Mouse (Mus musculus): ENCODE measurements around the gene Pigw.

Gene Pigw

DNA sequence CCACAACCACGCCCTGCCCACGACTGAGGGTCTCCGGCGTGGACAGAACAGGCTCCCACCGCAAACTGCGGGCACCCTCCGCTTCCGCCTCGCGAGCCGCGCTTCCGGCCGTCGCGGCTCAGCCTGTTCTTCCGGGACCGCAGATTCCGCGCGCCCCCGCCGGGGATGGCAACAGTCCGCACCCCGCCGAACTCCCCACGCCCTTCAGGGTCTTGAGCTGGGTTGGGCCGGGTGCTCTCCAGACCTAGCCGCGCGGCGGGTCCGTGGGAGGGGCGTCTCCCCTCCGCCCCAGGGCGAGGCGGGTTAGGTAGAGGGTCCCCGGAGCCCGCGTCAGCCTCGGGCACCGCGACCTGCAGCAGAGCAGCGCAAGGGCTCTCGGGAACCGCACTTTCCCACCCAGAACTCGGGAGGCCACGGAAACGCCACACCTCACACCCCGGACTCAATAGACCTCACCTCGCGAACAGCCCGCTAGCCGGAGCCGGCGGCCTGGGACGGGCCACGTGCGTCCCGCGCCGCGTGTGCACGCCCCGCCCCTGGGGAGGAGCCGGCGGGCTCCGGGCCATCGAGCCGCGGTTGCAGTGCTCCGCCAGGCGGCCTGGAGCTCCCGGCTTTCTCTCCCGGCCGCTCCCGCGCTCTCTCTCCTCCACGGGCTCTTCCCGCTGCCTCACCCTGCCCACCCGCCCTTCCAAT is at the start of gene Pigw, which contains the start of gene Myo19:
TSS of gene Pigw (minus strand) at position 514 of the 693 bp plus-strand sequence.
TSS of gene Myo19 (plus strand) at position 377 of the 693 bp plus-strand sequence.
- H3K4me3 ChIP-seq (replicated peaks; ENCODE audit: low read length) = peak within 1 kb of the TSS; percentile 95
- H3K4me1 ChIP-seq (replicated peaks; ENCODE audit: low read depth, low read length) = peaks cover 55% of the 10 kb centered on the region
- H3K9me3 ChIP-seq (ENCODE audit: low read length) = no peaks in the 10 kb centered on the region
- peaks cover 50% of the 10 kb centered on the region for H3K36me3 ChIP-seq (ENCODE audit: insufficient read depth, low read length)
- no peaks in the 10 kb centered on the region for H3K27me3 ChIP-seq (ENCODE audit: insufficient read depth, low read length)
- TF ChIP-seq NANOG (IDR thresholded peaks at IDR 0.05; ENCODE audit: borderline replicate concordance, low read length) (no peak), POU5F1 (IDR thresholded peaks at IDR 0.05; ENCODE audit: borderline replicate concordance, low read length) (no peak), CTCF (conservative IDR thresholded peaks at IDR 0.05; ENCODE audit: low read length) (no peak)

GRCm38 (mm10) chr11:84920981-84921380 is 40.9 kb upstream of the Pigw start:
- Histone ChIP-seq H3K4me1 (replicated peaks; ENCODE audit: low read depth, low read length) (peaks cover 22% of the 10 kb centered on the region), H3K27me3 (ENCODE audit: insufficient read depth, low read length) (0 out of 2 replicates have a peak, but pooled peaks cover 4% of the 10 kb centered on the region), H3K4me3 (replicated peaks; ENCODE audit: low read length) (no peak overlapping the region), H3K9me3 (ENCODE audit: low read length) (no peaks in the 10 kb centered on the region), H3K36me3 (ENCODE audit: insufficient read depth, low read length) (no peaks in the 10 kb centered on the region)
- TF ChIP-seq CTCF (conservative IDR thresholded peaks at IDR 0.05; ENCODE audit: low read length) (no peak), POU5F1 (IDR thresholded peaks at IDR 0.05; ENCODE audit: borderline replicate concordance, low read length) (no peak), NANOG (IDR thresholded peaks at IDR 0.05; ENCODE audit: borderline replicate concordance, low read length) (no peak)

GRCm38 (mm10) chr11:84919951-84920350 is 39.9 kb upstream of the Pigw start:
- TF ChIP-seq CTCF (conservative IDR thresholded peaks at IDR 0.05; ENCODE audit: low read length) = no peak
- no peak for TF ChIP-seq NANOG (IDR thresholded peaks at IDR 0.05; ENCODE audit: borderline replicate concordance, low read length)
- TF ChIP-seq POU5F1 (IDR thresholded peaks at IDR 0.05; ENCODE audit: borderline replicate concordance, low read length) = no peak
- Histone ChIP-seq H3K4me3 (replicated peaks; ENCODE audit: low read length) (no peak overlapping the region), H3K4me1 (replicated peaks; ENCODE audit: low read depth, low read length) (peaks cover 26% of the 10 kb centered on the region), H3K9me3 (ENCODE audit: low read length) (no peaks in the 10 kb centered on the region), H3K36me3 (ENCODE audit: insufficient read depth, low read length) (no peaks in the 10 kb centered on the region), H3K27me3 (ENCODE audit: insufficient read depth, low read length) (0 out of 2 replicates have a peak, but pooled peaks cover 4% of the 10 kb centered on the region)

DNA sequence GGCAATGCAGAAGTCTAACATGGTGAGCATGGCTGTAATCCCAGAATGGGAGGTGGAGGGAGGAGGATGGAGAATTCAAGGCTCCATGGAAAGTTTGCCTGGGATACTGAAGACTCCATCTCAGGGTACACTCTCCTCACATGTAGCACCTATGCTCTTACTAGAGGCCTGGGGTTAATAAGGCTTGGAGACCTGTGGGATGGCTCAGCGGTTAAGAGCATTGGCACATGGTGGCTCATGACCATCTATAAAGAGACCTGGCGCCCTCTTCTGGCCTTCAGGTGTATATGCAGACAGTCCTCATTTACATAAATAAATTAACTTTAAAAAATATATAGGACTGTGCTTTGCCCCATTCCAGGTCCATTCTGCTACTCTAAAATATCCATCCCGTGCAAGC is 39.2 kb upstream of the Pigw start:
- Histone ChIP-seq H3K9me3 (ENCODE audit: low read length) (no peaks in the 10 kb centered on the region), H3K36me3 (ENCODE audit: insufficient read depth, low read length) (peaks cover 5% of the 10 kb centered on the region), H3K27me3 (ENCODE audit: insufficient read depth, low read length) (0 out of 2 replicates have a peak, but pooled peaks cover 4% of the 10 kb centered on the region), H3K4me3 (replicated peaks; ENCODE audit: low read length) (no peak overlapping the region), H3K4me1 (replicated peaks; ENCODE audit: low read depth, low read length) (peaks cover 33% of the 10 kb centered on the region)
- TF ChIP-seq NANOG (IDR thresholded peaks at IDR 0.05; ENCODE audit: borderline replicate concordance, low read length) (no peak), POU5F1 (IDR thresholded peaks at IDR 0.05; ENCODE audit: borderline replicate concordance, low read length) (no peak), CTCF (conservative IDR thresholded peaks at IDR 0.05; ENCODE audit: low read length) (peak; percentile 68)

DNA sequence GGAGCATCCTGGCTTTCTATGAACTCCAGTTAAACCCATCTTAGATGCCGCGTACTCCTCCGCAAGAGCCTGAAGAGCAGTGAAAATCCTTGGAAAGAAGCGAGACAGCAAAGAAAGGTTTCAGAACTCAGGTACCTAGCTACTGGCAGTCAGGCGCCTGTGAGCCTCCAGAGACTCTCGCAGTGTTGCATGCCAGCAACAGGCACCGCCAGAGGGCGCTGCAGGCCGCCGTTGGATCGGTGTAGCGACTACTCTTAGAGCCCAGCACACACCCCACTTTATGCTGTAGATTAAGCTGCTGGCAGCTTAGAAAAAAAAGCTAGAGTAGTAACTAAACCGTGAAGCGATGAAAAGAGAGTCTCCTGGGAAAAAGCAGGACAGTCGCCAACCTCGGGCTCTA is 38.3 kb upstream of the Pigw start:
- H3K4me3 ChIP-seq (replicated peaks; ENCODE audit: low read length) = no peak overlapping the region; the same call in 1 of the 2 replicates
- H3K9me3 ChIP-seq (ENCODE audit: low read length) = no peaks in the 10 kb centered on the region
- no peak for TF ChIP-seq POU5F1 (IDR thresholded peaks at IDR 0.05; ENCODE audit: borderline replicate concordance, low read length)
- no peak for TF ChIP-seq NANOG (IDR thresholded peaks at IDR 0.05; ENCODE audit: borderline replicate concordance, low read length)
- TF ChIP-seq CTCF (conservative IDR thresholded peaks at IDR 0.05; ENCODE audit: low read length) = peak; percentile 88
- H3K4me1 ChIP-seq (replicated peaks; ENCODE audit: low read depth, low read length) = peaks cover 41% of the 10 kb centered on the region
- H3K36me3 ChIP-seq (ENCODE audit: insufficient read depth, low read length) = peaks cover 14% of the 10 kb centered on the region
- 0 out of 2 replicates have a peak, but pooled peaks cover 4% of the 10 kb centered on the region for H3K27me3 ChIP-seq (ENCODE audit: insufficient read depth, low read length)

DNA sequence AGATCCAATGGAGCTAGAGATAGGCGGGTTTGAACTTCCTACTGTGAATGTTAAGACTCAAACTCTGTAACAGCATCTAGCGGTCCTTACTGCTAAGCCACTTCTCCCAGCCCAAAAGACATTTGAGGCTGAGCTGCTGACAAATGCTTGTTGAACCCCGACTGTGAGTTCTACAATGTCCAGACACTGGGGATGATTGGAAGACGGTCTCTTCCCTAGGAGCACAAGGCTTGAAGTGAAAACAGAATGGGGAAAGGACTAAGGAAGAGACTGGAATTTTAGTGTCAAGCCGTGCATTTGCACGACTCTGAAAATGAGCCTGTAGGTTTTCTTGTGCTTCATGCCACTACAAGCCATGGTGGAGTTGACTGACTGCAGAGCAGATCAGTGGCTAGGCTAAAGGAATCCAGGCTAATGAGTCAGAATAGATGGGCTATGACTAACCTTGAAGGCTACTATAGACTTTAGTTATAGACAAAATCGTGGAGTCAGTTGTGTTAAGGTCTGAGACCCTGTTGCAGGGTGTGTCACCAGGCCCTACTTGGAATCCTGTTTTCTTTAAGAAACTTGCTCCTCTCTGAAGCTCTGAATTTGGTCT is 36.7 kb upstream of the Pigw start:
- peak overlapping the region; percentile 100 for H3K4me3 ChIP-seq (replicated peaks; ENCODE audit: low read length)
- TF ChIP-seq CTCF (conservative IDR thresholded peaks at IDR 0.05; ENCODE audit: low read length) = no peak
- no peak for TF ChIP-seq POU5F1 (IDR thresholded peaks at IDR 0.05; ENCODE audit: borderline replicate concordance, low read length)
- TF ChIP-seq NANOG (IDR thresholded peaks at IDR 0.05; ENCODE audit: borderline replicate concordance, low read length) = no peak
- H3K9me3 ChIP-seq (ENCODE audit: low read length) = no peaks in the 10 kb centered on the region
- H3K4me1 ChIP-seq (replicated peaks; ENCODE audit: low read depth, low read length) = peaks cover 48% of the 10 kb centered on the region
- peaks cover 30% of the 10 kb centered on the region for H3K36me3 ChIP-seq (ENCODE audit: insufficient read depth, low read length)
- no peaks in the 10 kb centered on the region for H3K27me3 ChIP-seq (ENCODE audit: insufficient read depth, low read length)

DNA sequence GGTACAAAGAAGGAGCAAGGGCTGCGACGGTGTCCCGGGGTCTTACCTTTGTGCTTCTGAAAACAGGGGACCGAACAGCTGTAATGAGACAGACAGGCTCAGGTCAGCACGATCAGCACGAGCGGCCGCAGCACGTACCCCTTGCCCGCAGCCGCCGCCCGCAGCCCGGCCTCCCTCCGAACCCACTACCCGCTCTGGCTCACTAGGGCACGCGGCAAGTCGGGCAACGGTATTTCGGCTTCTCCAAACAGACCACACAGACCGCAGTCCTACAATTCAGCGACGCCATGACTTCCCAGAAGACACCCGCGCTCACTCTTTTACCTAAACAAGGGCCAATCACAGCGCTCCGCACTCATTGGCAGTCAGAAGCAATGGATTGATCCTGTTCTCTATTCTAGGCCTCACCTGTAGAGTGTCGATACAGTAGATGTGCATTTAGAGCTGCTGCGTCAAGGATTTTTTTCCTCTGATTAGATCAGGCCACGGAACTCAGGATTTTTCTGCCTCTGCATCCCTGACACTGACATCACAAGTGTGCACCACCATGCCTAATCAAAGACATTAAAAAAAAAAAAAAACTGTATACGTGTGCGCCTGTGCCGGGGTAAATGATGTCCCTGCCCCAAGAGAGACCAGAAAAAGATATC is 36.1 kb upstream of the Pigw start, which contains the start of gene Znhit3:
TSS of gene Znhit3 (minus strand) at position 314 of the 650 bp plus-strand sequence.
- peak within 1 kb of the TSS; percentile 100 for H3K4me3 ChIP-seq (replicated peaks; ENCODE audit: low read length)
- H3K27me3 ChIP-seq (ENCODE audit: insufficient read depth, low read length) = no peaks in the 10 kb centered on the region
- H3K36me3 ChIP-seq (ENCODE audit: insufficient read depth, low read length) = peaks cover 36% of the 10 kb centered on the region
- no peaks in the 10 kb centered on the region for H3K9me3 ChIP-seq (ENCODE audit: low read length)
- H3K4me1 ChIP-seq (replicated peaks; ENCODE audit: low read depth, low read length) = peaks cover 48% of the 10 kb centered on the region
- no peak for TF ChIP-seq POU5F1 (IDR thresholded peaks at IDR 0.05; ENCODE audit: borderline replicate concordance, low read length)
- no peak for TF ChIP-seq CTCF (conservative IDR thresholded peaks at IDR 0.05; ENCODE audit: low read length)
- TF ChIP-seq NANOG (IDR thresholded peaks at IDR 0.05; ENCODE audit: borderline replicate concordance, low read length) = peak; percentile 58; the same call in 1 of the 2 replicates

DNA sequence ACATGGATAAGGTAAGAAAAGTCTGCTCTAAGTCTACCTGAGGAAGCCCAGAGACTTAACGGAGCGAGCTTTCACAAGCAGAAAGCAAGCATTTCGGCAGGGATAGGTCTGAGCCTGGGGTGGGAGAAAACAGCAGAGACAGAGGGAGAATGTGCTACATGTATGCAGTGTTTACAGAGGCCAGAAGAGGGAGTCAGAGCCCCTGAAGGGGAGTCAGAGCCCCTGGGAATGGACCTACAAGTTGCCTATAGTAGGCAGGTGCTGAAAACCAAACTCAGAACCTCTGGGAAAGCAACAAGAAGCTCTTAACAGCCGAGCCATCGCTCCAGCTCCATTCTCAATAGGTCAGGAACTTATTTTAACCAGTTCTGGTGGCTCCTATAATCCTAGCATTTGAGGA is 34.6 kb upstream of the Pigw start:
- no peaks in the 10 kb centered on the region for H3K9me3 ChIP-seq (ENCODE audit: low read length)
- peaks cover 51% of the 10 kb centered on the region for H3K36me3 ChIP-seq (ENCODE audit: insufficient read depth, low read length)
- TF ChIP-seq NANOG (IDR thresholded peaks at IDR 0.05; ENCODE audit: borderline replicate concordance, low read length) = no peak
- peak; percentile 29 for TF ChIP-seq CTCF (conservative IDR thresholded peaks at IDR 0.05; ENCODE audit: low read length)
- no peak for TF ChIP-seq POU5F1 (IDR thresholded peaks at IDR 0.05; ENCODE audit: borderline replicate concordance, low read length)
- peak overlapping the region; percentile 100 for H3K4me3 ChIP-seq (replicated peaks; ENCODE audit: low read length)
- peaks cover 46% of the 10 kb centered on the region for H3K4me1 ChIP-seq (replicated peaks; ENCODE audit: low read depth, low read length)
- no peaks in the 10 kb centered on the region for H3K27me3 ChIP-seq (ENCODE audit: insufficient read depth, low read length)
